Mouse (Mus musculus) left cerebral cortex, postnatal 25 days (tissue): ENCODE results near the gene Ndrg2. TPM values are rescaled to one million over a fixed set of nuclear protein-coding genes. Genes with fewer than 3 reads are reported as not detected.
"Not testable (repeated sequence)": the region's sequence is repeated elsewhere in the genome, so short reads cannot be mapped to it uniquely, and the experiment has no call there.

Experiments
- DNase-seq, 2 experiments: peaks; one replicate each; pipeline ENCODE4 v3.0.0; 2022; ENCODE audit warnings: low spot score in 2 of 2, mixed read lengths in 1 of 2
- intact Hi-C: fragments of 180-260 bp; cut with DNase I; formaldehyde crosslinking; loops from one replicate; pipeline ENCODE4 v1.15.1; 2025
- total RNA-seq, 2 experiments: library from RNA; stranded (reverse); gene quantifications; 2 replicates each; pipeline ENCODE4 v1.2.3; 2021

The Ndrg2 gene
- 100 to 1,000 TPM; 694 to 748 TPM for total RNA-seq

- intact Hi-C loops = loop anchor here (2.0 kb wide), 2 partner anchors 15 to 71 kb away; partner anchors contain the start of gene Arhgef40
- DNase-seq = peak; percentile 62 to 76
These were observed at the start of gene Ndrg2 for GRCm38 (mm10) chr14:51913960-51914762. Gene Ndrg2 (minus strand): TSS chr14:51914158.

- intact Hi-C loops = no loop called here
- DNase-seq = no peak
These were observed 46.4 kb upstream of the Ndrg2 start for GRCm38 (mm10) chr14:51960316-51960715.

- intact Hi-C loops = no loop called here
- no peak for DNase-seq
These were observed 29.4 kb upstream of the Ndrg2 start for GRCm38 (mm10) chr14:51943336-51943735.

- intact Hi-C loops = no loop called here
- no peak for DNase-seq
These were observed 28.3 kb upstream of the Ndrg2 start for GRCm38 (mm10) chr14:51942236-51942635.

- intact Hi-C loops = no loop called here
- no peak for DNase-seq
These were observed 27.6 kb upstream of the Ndrg2 start for GRCm38 (mm10) chr14:51941577-51941976.

- intact Hi-C loops = no loop called here
These were observed 27.1 kb upstream of the Ndrg2 start for GRCm38 (mm10) chr14:51940944-51941560.

GRCm38 (mm10) chr14:51939005-51939404, 25.0 kb upstream of the Ndrg2 start:
- intact Hi-C loops = no loop called here
- no peak for DNase-seq

More at GRCm38 (mm10) chr14:51940944-51941560, 27.1 kb upstream of the Ndrg2 start:
- no peak for DNase-seq

GRCm38 (mm10) chr14:51932092-51933020, 18.4 kb upstream of the Ndrg2 start:
- intact Hi-C loops = loop anchor here (5.0 kb wide), 1 partner anchor 45 kb away; no protein-coding TSS in a partner anchor
- no peak for DNase-seq

GRCm38 (mm10) chr14:51930824-51931223, 16.9 kb upstream of the Ndrg2 start:
- peak; percentile 55 to 82 for DNase-seq
- intact Hi-C loops = loop anchor here (2.0 to 5.0 kb wide), 2 partner anchors 28 to 44 kb away; no protein-coding TSS in a partner anchor

- intact Hi-C loops = loop anchor here (2.0 to 5.0 kb wide), 3 partner anchors 15 to 43 kb away; partner anchors contain the start of gene Ndrg2
- no peak for DNase-seq
These were observed 16.0 kb upstream of the Ndrg2 start for GRCm38 (mm10) chr14:51929968-51930367.

- intact Hi-C loops = loop anchor here (2.0 kb wide), 1 partner anchor 15 kb away; the partner anchor contains the start of gene Ndrg2
- DNase-seq = peak; percentile 60 to 89
These were observed 15.5 kb upstream of the Ndrg2 start for GRCm38 (mm10) chr14:51929309-51929943.

GRCm38 (mm10) chr14:51926930-51927329, 13.0 kb upstream of the Ndrg2 start:
- intact Hi-C loops, DNase-seq: not testable (repeated sequence)

GRCm38 (mm10) chr14:51923492-51923891, 9.5 kb upstream of the Ndrg2 start:
- DNase-seq = no peak
- intact Hi-C loops = no loop called here

GRCm38 (mm10) chr14:51922910-51923309, 9.0 kb upstream of the Ndrg2 start:
- DNase-seq = no peak
- intact Hi-C loops = no loop called here

- DNase-seq = no peak
- intact Hi-C loops = no loop called here
These were observed 8.6 kb upstream of the Ndrg2 start, which contains the start of gene Rnase13 for GRCm38 (mm10) chr14:51922571-51922865. Gene Rnase13 (minus strand): TSS chr14:51922773.

GRCm38 (mm10) chr14:51921759-51922570, 8.0 kb upstream of the Ndrg2 start:
- peak; percentile 46 to 75 for DNase-seq
- intact Hi-C loops = no loop called here

- intact Hi-C loops = no loop called here
- DNase-seq = no peak
These were observed 5.0 kb upstream of the Ndrg2 start for GRCm38 (mm10) chr14:51918966-51919365.

- intact Hi-C loops = no loop called here
- no peak for DNase-seq
These were observed 4.2 kb upstream of the Ndrg2 start, which contains the start of gene Tppp2 for GRCm38 (mm10) chr14:51918125-51918524. Gene Tppp2 (plus strand): TSS chr14:51918425.
